In genomic region chr2:120147999-120148398, GRCm38 (mm10) we compare ENCODE assay signal across 19 mouse cellular contexts. TPM values are rescaled to one million over a fixed set of nuclear protein-coding genes. Genes with fewer than 3 reads are reported as not detected.
A peak's percentile ranks its signal among the peaks of the same experiment; 100 is the strongest.
DNase-seq lines count a peak whose midpoint lies in the region; ATAC-seq lines count a peak whose summit lies in the region.
"Had no signal": no experiment of that assay in that cellular context is flagged by ENCODE, and none has a peak within 500 bp of the region (broad histone marks: within the 10 kb centered on the region; RNA-seq: fewer than 3 reads in every experiment).

No protein-coding gene starts in this region.

- H3K36me3 ChIP-seq in megakaryocyte, embryonic 14.5 days (replicated peaks; ENCODE audit: low read length) = peaks cover 93% of the 10 kb centered on the region
- H3K36me3 ChIP-seq in heart, embryonic 15.5 days = peaks cover 9% of the 10 kb centered on the region; the same call in 1 of the 2 replicates
- H3K36me3 ChIP-seq: hindbrain, embryonic 12.5 days; limb, embryonic 10.5 days; liver, embryonic 13.5 days; neural tube, embryonic 13.5 days had no signal

- WGBS in heart, embryonic 15.5 days = 27% methylated on average over 3 of the region's 3 CpGs

- H3K9me3 ChIP-seq in megakaryocyte, embryonic 14.5 days = no peaks in the 10 kb centered on the region
- no peaks in the 10 kb centered on the region for H3K9me3 ChIP-seq in heart, embryonic 15.5 days (replicated peaks)
- H3K9me3 ChIP-seq: hindbrain, embryonic 12.5 days; limb, embryonic 10.5 days; liver, embryonic 13.5 days; neural tube, embryonic 13.5 days had no signal

- peaks cover 79% of the 10 kb centered on the region for H3K4me1 ChIP-seq in megakaryocyte, embryonic 14.5 days
- peaks cover 34% of the 10 kb centered on the region for H3K4me1 ChIP-seq in heart, embryonic 15.5 days (replicated peaks)
- H3K4me1 ChIP-seq: hindbrain, embryonic 12.5 days; limb, embryonic 10.5 days; neural tube, embryonic 13.5 days had no signal

- peak overlapping the region; percentile 15 for H3K4me2 ChIP-seq in heart, embryonic 15.5 days
- H3K4me2 ChIP-seq: hindbrain, embryonic 12.5 days; liver, embryonic 13.5 days; neural tube, embryonic 13.5 days had no signal

- peak overlapping the region; percentile 62 for H3K4me3 ChIP-seq in megakaryocyte, embryonic 14.5 days (replicated peaks)
- no peak overlapping the region for H3K4me3 ChIP-seq in heart, embryonic 15.5 days
- H3K4me3 ChIP-seq: hindbrain, embryonic 12.5 days; layer of hippocampus, adult 2 months; limb, embryonic 10.5 days; liver, embryonic 13.5 days; neural tube, embryonic 13.5 days had no signal

- DNase-seq in heart, adult 18-20 months = peak; percentile 38 to 54
- DNase-seq in heart, postnatal 14 days = no peak
- no peak for DNase-seq in adrenal gland, adult 2 months
- no peak for DNase-seq in gastrocnemius, postnatal 25 days
- DNase-seq: B cell, adult 2 months; cerebellum, adult 8-10 months; forebrain, postnatal 0 days; gastrocnemius, postnatal 10 days; liver, embryonic 13.5 days; lung, postnatal 10 days; thymus, postnatal 14 days had no signal

- intact Hi-C loops in heart, postnatal 14 days (cut with DNase I) = no loop called here

- no peaks in the 10 kb centered on the region for H3K27me3 ChIP-seq in megakaryocyte, embryonic 14.5 days (replicated peaks)
- no peaks in the 10 kb centered on the region for H3K27me3 ChIP-seq in heart, embryonic 15.5 days
- H3K27me3 ChIP-seq: hindbrain, embryonic 12.5 days; liver, embryonic 13.5 days; Patski had no signal

- H3K9ac ChIP-seq in heart, embryonic 15.5 days = no peak overlapping the region
- H3K9ac ChIP-seq: forebrain, postnatal 0 days; hindbrain, embryonic 12.5 days; liver, embryonic 13.5 days; neural tube, embryonic 13.5 days had no signal

- ATAC-seq in megakaryocyte, adult 5-6 weeks (ENCODE audit: poor library complexity, severe bottlenecking) = no peak
- peak; percentile 85; the same call in 1 of the 2 replicates for ATAC-seq in heart, embryonic 15.5 days (replicated peaks; ENCODE audit: insufficient number of reproducible peaks, insufficient read depth, low FRiP score, low read depth)
- ATAC-seq: forebrain, postnatal 0 days; Patski had no signal

- peak overlapping the region; percentile 75 for H3K27ac ChIP-seq in heart, embryonic 15.5 days
- H3K27ac ChIP-seq: hindbrain, embryonic 12.5 days; layer of hippocampus, adult 2 months; limb, embryonic 10.5 days; liver, embryonic 13.5 days; neural tube, embryonic 13.5 days had no signal

RNA-seq across cellular contexts. Expression of gene Ehd4, which starts 6.4 kb away (rescaled TPM):
- 100 to 1,000 TPM; 382 to 400 TPM for total RNA-seq in heart, adult 18-20 months (2021)
- 100 to 1,000 TPM; 439 to 440 TPM for total RNA-seq in heart, postnatal 14 days (2021)
- polyA plus RNA-seq in megakaryocyte, embryonic 14.5 days (2012; ENCODE audit: insufficient read depth, low replicate concordance) = 55.8 and 61.8 TPM in 2 replicates
- 50.9 and 56.7 TPM in 2 replicates for total RNA-seq in megakaryocyte, adult 5-6 weeks (2015)
- 77.5 and 92.9 TPM in 2 replicates for total RNA-seq in megakaryocyte, adult 5-6 weeks (2017)
- polyA plus RNA-seq in heart, embryonic 15.5 days (2015; fragmentation: Nextera tagmentation; extraction: Ambion mirVana) = 164 and 188 TPM in 2 replicates
- 10 to 100 TPM; 39.1 to 65.2 TPM for total RNA-seq in adrenal gland, adult 2 months (2021)
- 19.1 and 25.4 TPM in 2 replicates for polyA plus RNA-seq in adrenal gland, adult 2 months (2012; rRNA removed)
- total RNA-seq in gastrocnemius, postnatal 25 days (2021) = 10 to 100 TPM; 36.0 to 56.6 TPM

Comparison
In these comparisons a context has a peak if more than half of its experiments do, and no peak if none do; other contexts are left out.
1. DNase-seq: peak in heart, adult 18-20 months (2 of 2); none in heart, postnatal 14 days (0 of 2), adrenal gland, adult 2 months (single experiment) and gastrocnemius, postnatal 25 days (single experiment).
2. RNA of gene Ehd4, which starts 6.4 kb away (total RNA-seq): 439 to 440 TPM in heart, postnatal 14 days and 382 to 400 TPM in heart, adult 18-20 months; 50.9 to 92.9 TPM in megakaryocyte, adult 5-6 weeks, 39.1 to 65.2 TPM in adrenal gland, adult 2 months and 36.0 to 56.6 TPM in gastrocnemius, postnatal 25 days; every median in the first group is over 4 times any median in the second.